8 mouse cellular contexts compared by ENCODE assay signal in the genomic region with DNA sequence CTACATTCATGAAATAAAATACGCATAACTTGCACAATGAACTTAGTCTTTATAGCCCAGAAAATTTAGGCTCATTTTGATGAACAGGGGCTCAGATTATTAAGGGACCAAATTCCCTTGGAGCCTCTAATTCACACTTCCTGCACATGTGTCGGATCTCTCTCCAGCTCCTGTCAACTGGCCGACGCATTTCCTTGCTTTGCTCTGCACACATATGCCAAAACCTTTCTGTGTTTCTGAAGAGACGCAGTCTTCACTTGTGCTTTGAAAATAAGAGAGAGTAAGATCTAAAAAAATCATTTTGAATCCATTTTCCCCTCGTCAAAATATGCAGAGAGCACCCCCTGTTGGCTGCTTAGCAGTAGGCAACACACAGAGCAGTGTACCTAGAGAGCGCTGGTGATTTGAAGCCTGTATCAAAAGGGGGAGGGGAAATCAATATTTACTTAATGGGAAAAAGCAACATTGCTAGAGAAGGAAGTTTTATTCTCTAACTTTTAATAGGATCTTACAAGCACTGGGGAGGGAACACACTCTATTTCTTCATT. TPM values are rescaled to one million over a fixed set of nuclear protein-coding genes. Genes with fewer than 3 reads are reported as not detected.
A peak's percentile ranks its signal among the peaks of the same experiment; 100 is the strongest.
DNase-seq lines count a peak whose midpoint lies in the region; ATAC-seq and TF ChIP-seq lines count a peak whose summit lies in the region.

No protein-coding gene starts in this region.

- DNase-seq in cerebellum, adult 9-10 months = no peak
- peak; percentile 53 for DNase-seq in thymus, postnatal 4 days
- DNase-seq in thymus, postnatal 0 days (ENCODE audit: low spot score) = no peak
- peak; percentile 22 to 85 for DNase-seq in frontal cortex, adult 2 months (ENCODE audit: extremely low spot score in 1 of 2, low spot score in 1 of 2)
- peak; percentile 54 to 64 for DNase-seq in left cerebral cortex, adult 2 months (ENCODE audit: extremely low spot score in 1 of 2, low spot score in 2 of 2)
- DNase-seq in midbrain, postnatal 0 days (ENCODE audit: low spot score) = peak; percentile 78
- DNase-seq in c-Kit-positive CD71-positive TER-119-positive erythroid progenitor cells, embryonic 14.5 days (ENCODE audit: low spot score) = no peak

- H3K4me3 ChIP-seq in left cerebral cortex, adult 2 months = no peak overlapping the region
- no peak overlapping the region for H3K4me3 ChIP-seq in midbrain, postnatal 0 days (ENCODE audit: low read depth, low read length)

- WGBS in midbrain, postnatal 0 days = 34% methylated on average over 7 of the region's 7 CpGs

- H3K9ac ChIP-seq in midbrain, postnatal 0 days (replicated peaks; ENCODE audit: low read length, poor library complexity, severe bottlenecking) = no peak overlapping the region

- peak; percentile 91 for TF ChIP-seq CTCF in left cerebral cortex, adult 2 months (IDR thresholded peaks at IDR 0.05)
- TF ChIP-seq CTCF in midbrain, postnatal 0 days (IDR thresholded peaks at IDR 0.05) = peak; percentile 90

- peak; percentile 31; the same call in 1 of the 2 replicates for ATAC-seq in cerebellum, adult (ENCODE audit: insufficient number of reproducible peaks, low FRiP score, low TSS enrichment)
- ATAC-seq in midbrain, postnatal 0 days (ENCODE audit: low FRiP score) = peak; percentile 60; the same call in 1 of the 2 replicates

- peak overlapping the region; percentile 16; the same call in 1 of the 2 replicates for H3K4me2 ChIP-seq in midbrain, postnatal 0 days (ENCODE audit: low read depth, low read length, poor library complexity, severe bottlenecking)

- no peaks in the 10 kb centered on the region for H3K27me3 ChIP-seq in midbrain, postnatal 0 days (ENCODE audit: insufficient read depth, low read length)

- H3K27ac ChIP-seq in left cerebral cortex, adult 2 months = no peak overlapping the region
- H3K27ac ChIP-seq in midbrain, postnatal 0 days (ENCODE audit: low read depth, low read length) = no peak overlapping the region

- H3K9me3 ChIP-seq in midbrain, postnatal 0 days (ENCODE audit: low read length) = no peaks in the 10 kb centered on the region

- H3K4me1 ChIP-seq in midbrain, postnatal 0 days (ENCODE audit: insufficient read depth, low read length) = no peaks in the 10 kb centered on the region

- intact Hi-C loops in left cerebral cortex, adult 2 months (cut with DNase I) = loop anchor here (2.0 kb wide), 2 partner anchors 574 to 642 kb away; no protein-coding TSS in a partner anchor

- no peaks in the 10 kb centered on the region for H3K36me3 ChIP-seq in midbrain, postnatal 0 days (ENCODE audit: insufficient read depth, low read length)

RNA-seq across cellular contexts. Expression of a gene that starts 18.5 kb away (rescaled TPM):
- 44.8 and 47.6 TPM in 2 replicates for polyA plus RNA-seq in thymus, postnatal 0 days (2015; fragmentation: Nextera tagmentation; extraction: Ambion mirVana)
- 115 and 122 TPM in 2 replicates for polyA plus RNA-seq in frontal cortex, adult 2 months (2012; rRNA removed)
- total RNA-seq in left cerebral cortex, adult 2 months (2021) = 100 to 1,000 TPM; 152 to 158 TPM
- total RNA-seq in midbrain, postnatal 0 days (2014; rRNA removed) = 102 and 110 TPM in 2 replicates
- 95.5 and 98.4 TPM in 2 replicates for polyA plus RNA-seq in midbrain, postnatal 0 days (2015; fragmentation: Nextera tagmentation; extraction: Ambion mirVana)

Comparison
In these comparisons a context has a peak if more than half of its experiments do, and no peak if none do; other contexts are left out.
1. DNase-seq: peak in thymus, postnatal 4 days (single experiment), frontal cortex, adult 2 months (2 of 2), left cerebral cortex, adult 2 months (2 of 2) and midbrain, postnatal 0 days (single experiment); none in cerebellum, adult 9-10 months (single experiment), thymus, postnatal 0 days (single experiment) and c-Kit-positive CD71-positive TER-119-positive erythroid progenitor cells, embryonic 14.5 days (single experiment).